Mouse (Mus musculus): ENCODE data around the gene Cox5b.

DNA sequence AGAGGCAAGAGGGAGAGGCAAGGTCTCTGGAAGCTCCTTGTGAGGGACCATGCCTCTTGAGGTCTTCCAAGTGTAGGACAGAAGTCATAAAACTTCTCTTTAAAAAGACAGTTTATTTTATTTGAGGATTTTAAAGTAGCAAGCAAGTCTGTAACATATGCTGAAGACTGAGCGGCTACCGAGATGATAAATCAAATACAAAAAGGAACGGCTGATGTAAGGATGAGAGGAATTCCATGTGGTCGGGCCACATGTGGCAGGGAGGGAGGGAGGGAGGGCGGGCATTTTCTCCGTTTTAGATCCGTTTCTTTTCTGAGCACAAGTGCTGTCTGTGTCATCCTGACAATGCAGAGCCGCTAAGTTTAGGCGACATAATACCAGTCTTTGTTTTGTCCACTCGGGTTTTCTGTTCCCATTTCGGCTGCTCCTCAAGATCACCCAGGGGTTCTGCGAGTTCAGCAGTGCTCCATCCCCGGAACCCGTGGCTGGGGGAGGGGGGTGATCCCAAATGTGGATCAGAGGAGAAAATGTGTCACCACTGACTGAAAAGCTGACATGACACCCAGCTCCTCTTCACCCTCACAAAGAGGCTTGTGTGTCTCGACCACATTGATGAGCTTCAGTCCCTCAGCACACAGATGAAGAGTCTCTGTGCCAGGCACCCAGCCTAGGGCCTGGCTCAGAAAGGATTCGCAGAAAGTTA is 18.4 kb upstream of the Cox5b start:
- TF ChIP-seq CTCF (IDR thresholded peaks at IDR 0.05; ENCODE audit: extremely low read depth, insufficient read depth, low read length) (no peak), POLR2A (IDR thresholded peaks at IDR 0.05; ENCODE audit: extremely low read depth, insufficient read depth, low read length) (no peak)

Data from cortical plate, adult 2 months (tissue).